ENCODE assay signal across 8 mouse cellular contexts in genomic region chr6:72401875-72402274, GRCm38 (mm10). TPM values are rescaled to one million over a fixed set of nuclear protein-coding genes. Genes with fewer than 3 reads are reported as not detected.
DNase-seq lines count a peak whose midpoint lies in the region; TF ChIP-seq lines count a peak whose summit lies in the region.

No protein-coding gene starts in this region.

- peak; percentile 83 for TF ChIP-seq CTCF in lung, adult 2 months (IDR thresholded peaks at IDR 0.05; ENCODE audit: insufficient read depth, low read length)

- no peaks in the 10 kb centered on the region for H3K4me1 ChIP-seq in lung, adult 2 months (ENCODE audit: control insufficient read depth, insufficient read depth, low read length)

- TF ChIP-seq POLR2A in lung, adult 2 months (IDR thresholded peaks at IDR 0.05; ENCODE audit: borderline replicate concordance, extremely low read depth, low read depth, low read length), result no peak

- WGBS in lung, adult 2 months, result 12% methylated on average over 7 of the region's 7 CpGs

- DNase-seq in A20 (ENCODE audit: low read depth, low spot score), result peak; percentile 63
- peak; percentile 82 for DNase-seq in ES-CJ7 (ENCODE audit: low read depth, low spot score)
- peak; percentile 46 for DNase-seq in cerebellum, adult 11-12 months
- peak; percentile 78 for DNase-seq in gastrocnemius, adult 18-20 months (ENCODE audit: low spot score)
- peak; percentile 78 to 92 for DNase-seq in kidney, postnatal 25 days
- DNase-seq in lung, adult 2 months, result peak; percentile 81
- DNase-seq in right cerebral cortex, adult 2 months (ENCODE audit: low spot score in 2 of 2), result peak; percentile 78 to 85
- peak; percentile 72 for DNase-seq in urinary bladder, postnatal 25 days (ENCODE audit: low spot score)

- no peak overlapping the region for H3K4me3 ChIP-seq in lung, adult 2 months (replicated peaks; ENCODE audit: extremely low read depth, low read depth, low read length)

RNA-seq across cellular contexts. Expression of gene Vamp8, which starts 11.4 kb away (rescaled TPM):
- 10 to 100 TPM; 44.3 to 55.4 TPM for total RNA-seq in gastrocnemius, adult 18-20 months (2021)
- polyA plus RNA-seq in lung, adult 2 months (2012; rRNA removed), result 291 and 435 TPM in 2 replicates

RNA-seq across cellular contexts. Expression of gene Ggcx, which starts 12.2 kb away (rescaled TPM):
- total RNA-seq in gastrocnemius, adult 18-20 months (2021), result 10 to 100 TPM; 12.2 to 12.7 TPM
- 43.4 and 46.2 TPM in 2 replicates for polyA plus RNA-seq in lung, adult 2 months (2012; rRNA removed)

RNA-seq across cellular contexts. Expression of gene Vamp5, which starts 21.6 kb away (rescaled TPM):
- total RNA-seq in gastrocnemius, adult 18-20 months (2021), result 100 to 1,000 TPM; 107 to 121 TPM
- polyA plus RNA-seq in lung, adult 2 months (2012; rRNA removed), result 74.6 and 91.7 TPM in 2 replicates

RNA-seq across cellular contexts. Expression of gene Rnf181, which starts 35.1 kb away (rescaled TPM):
- total RNA-seq in gastrocnemius, adult 18-20 months (2021), result 10 to 100 TPM; 27.0 to 27.6 TPM
- 96.8 and 123 TPM in 2 replicates for polyA plus RNA-seq in lung, adult 2 months (2012; rRNA removed)

RNA-seq across cellular contexts. Expression of gene Mat2a, which starts 37.5 kb away (rescaled TPM):
- total RNA-seq in gastrocnemius, adult 18-20 months (2021), result 10 to 100 TPM; 97.2 to 98.0 TPM
- 90.3 and 94.6 TPM in 2 replicates for polyA plus RNA-seq in lung, adult 2 months (2012; rRNA removed)
